Mouse (Mus musculus) embryonic fibroblast, embryonic 13.5 days (primary cell): ENCODE results near the gene Ccdc188. TPM values are rescaled to one million over a fixed set of nuclear protein-coding genes. Genes with fewer than 3 reads are reported as not detected.
"Not testable (repeated sequence)": the region's sequence is repeated elsewhere in the genome, so short reads cannot be mapped to it uniquely, and the experiment has no call there.

Source experiments
- H3K27ac ChIP-seq: 2 replicates; pipeline ENCODE4 v1.5.1; 2012; ENCODE audit warnings: low read length, control low read depth, inconsistent platforms; ENCODE audit not compliant: insufficient read depth
- H3K4me1 ChIP-seq: 2 replicates; pipeline ENCODE4 v1.6.1; 2011; ENCODE audit warnings: low read length; ENCODE audit not compliant: control insufficient read depth, insufficient read depth
- H3K4me3 ChIP-seq: 2 replicates; pipeline ENCODE4 v1.5.1; 2011; ENCODE audit warnings: mild to moderate bottlenecking, control low read depth, low read length; ENCODE audit not compliant: insufficient read depth
- CTCF ChIP-seq: IDR thresholded peaks from 2 replicates; pipeline ENCODE4 v1.5.1; 2011; ENCODE audit warnings: mild to moderate bottlenecking, control low read depth, low read length, moderate library complexity, borderline replicate concordance; ENCODE audit not compliant: insufficient read depth
- POLR2A ChIP-seq: IDR thresholded peaks from 2 replicates; pipeline ENCODE4 v1.6.1; 2011; ENCODE audit warnings: low read depth, mild to moderate bottlenecking, control low read depth, low read length, moderate library complexity
- polyA plus RNA-seq: library from polyadenylated mRNA; stranded (reverse); fragments of >200 nt; gene quantifications from 2 replicates; pipeline ENCODE4 v1.2.4, GENCODE M21; 2011; ENCODE audit warnings: low read depth; ENCODE audit not compliant: missing spikeins, insufficient read length

Ccdc188 gene
- polyA plus RNA-seq, 1 experiment = not detected

DNA sequence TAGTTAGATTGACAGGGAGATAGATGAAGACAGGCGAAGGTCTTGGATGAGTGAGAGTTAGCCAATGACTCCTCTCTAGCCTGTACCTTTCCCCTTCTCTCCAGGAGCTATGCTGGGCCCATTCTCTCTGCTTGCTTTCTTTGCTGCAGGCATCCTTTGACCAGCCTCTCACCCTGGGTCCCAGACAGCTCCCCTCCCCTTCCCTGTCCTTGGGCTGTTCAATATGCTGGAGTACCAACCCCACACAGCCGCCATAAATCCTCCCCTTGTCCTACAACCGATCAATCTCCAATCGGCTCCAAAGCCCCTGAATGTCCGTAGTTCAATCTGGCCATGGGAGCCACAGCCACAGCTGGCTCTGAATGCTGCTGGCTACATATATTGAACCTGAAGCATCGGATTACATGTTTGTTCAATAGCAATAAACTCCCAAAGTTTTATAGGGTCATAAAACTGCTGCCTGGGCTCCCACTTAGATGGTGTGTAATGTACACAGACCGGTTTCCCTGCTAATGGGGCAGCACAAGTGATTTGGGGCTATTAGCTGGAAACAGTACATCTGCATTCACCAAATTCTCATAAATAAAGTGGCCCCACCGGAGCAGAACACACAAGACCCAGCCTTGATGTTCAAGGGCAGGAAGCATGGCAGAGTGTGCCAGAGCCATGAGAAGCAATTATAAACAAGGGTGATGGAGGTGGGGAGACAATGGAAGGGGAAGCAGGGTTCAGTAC lies 31.8 kb upstream of the Ccdc188 start:
- Histone ChIP-seq H3K4me3 (no peak overlapping the region), H3K4me1 (peaks cover 4% of the 10 kb centered on the region), H3K27ac (no peak overlapping the region)
- TF ChIP-seq POLR2A (no peak), CTCF (no peak)

DNA sequence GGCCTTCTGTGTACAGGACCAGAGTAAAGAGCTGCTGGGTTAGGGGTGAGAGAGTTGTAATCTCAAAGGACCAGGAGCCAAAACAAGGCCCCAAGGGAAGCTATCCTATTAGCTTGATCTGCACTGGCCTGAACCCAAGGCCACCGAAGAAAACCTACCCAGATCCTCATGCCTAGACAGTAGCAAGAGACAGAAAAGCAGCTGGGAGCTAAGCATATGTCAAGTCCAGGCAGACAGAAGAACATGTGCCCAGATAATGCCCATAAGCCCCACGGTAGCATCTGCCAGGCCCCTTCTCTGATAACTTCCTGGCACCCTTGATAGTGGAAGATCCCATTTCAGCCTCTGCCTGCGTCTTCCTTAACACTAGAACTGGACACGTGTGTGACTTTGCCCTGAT lies 30.9 kb upstream of the Ccdc188 start:
- H3K4me1 ChIP-seq = peaks cover 4% of the 10 kb centered on the region
- H3K4me3 ChIP-seq = no peak overlapping the region
- H3K27ac ChIP-seq = no peak overlapping the region
- TF ChIP-seq POLR2A = no peak
- TF ChIP-seq CTCF = no peak

DNA sequence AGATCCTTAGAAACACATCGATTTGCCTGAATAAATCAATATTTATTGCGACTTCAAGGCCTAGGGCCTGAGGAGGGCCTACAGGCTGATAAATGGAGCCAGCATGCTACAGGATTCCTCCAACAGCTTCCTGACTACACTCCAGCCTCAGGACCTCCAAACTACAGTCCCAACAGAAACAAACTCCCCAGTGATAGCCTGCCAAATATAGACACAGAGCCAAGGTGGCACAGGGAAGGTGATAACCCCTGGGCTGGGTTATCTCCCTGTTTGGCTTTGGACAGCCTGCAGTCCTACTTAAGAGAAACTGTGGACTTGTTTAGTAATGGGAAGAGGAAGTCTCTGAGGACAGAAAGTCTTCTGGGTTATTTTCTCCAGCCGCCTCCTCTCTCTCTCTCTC lies 30.5 kb upstream of the Ccdc188 start:
- TF ChIP-seq CTCF (no peak), POLR2A (no peak)
- peaks cover 4% of the 10 kb centered on the region for H3K4me1 ChIP-seq
- H3K27ac ChIP-seq = no peak overlapping the region
- H3K4me3 ChIP-seq = no peak overlapping the region

DNA sequence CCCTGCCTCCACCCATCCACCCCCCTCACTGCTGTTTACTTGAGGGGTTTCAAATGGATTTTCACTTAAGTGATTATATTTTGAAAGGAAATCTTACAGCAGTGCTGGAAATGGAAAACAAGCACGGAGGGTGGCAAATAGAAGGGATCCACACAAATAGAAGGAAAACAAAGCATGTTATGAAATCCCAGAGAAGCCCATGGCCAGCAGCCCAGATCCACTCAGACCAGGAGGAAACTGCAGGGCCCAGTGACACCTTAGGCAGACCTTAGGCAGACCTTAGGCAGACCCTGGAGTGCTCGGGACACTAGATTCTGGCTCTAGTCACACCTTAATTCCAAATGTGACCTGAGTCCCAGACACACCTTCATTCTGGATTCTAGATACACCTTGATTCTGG lies 26.7 kb upstream of the Ccdc188 start:
- Histone ChIP-seq H3K27ac (no peak overlapping the region), H3K4me3 (no peak overlapping the region), H3K4me1 (0 out of 2 replicates have a peak, but pooled peaks cover 5% of the 10 kb centered on the region)
- no peak for TF ChIP-seq POLR2A
- TF ChIP-seq CTCF = no peak

DNA sequence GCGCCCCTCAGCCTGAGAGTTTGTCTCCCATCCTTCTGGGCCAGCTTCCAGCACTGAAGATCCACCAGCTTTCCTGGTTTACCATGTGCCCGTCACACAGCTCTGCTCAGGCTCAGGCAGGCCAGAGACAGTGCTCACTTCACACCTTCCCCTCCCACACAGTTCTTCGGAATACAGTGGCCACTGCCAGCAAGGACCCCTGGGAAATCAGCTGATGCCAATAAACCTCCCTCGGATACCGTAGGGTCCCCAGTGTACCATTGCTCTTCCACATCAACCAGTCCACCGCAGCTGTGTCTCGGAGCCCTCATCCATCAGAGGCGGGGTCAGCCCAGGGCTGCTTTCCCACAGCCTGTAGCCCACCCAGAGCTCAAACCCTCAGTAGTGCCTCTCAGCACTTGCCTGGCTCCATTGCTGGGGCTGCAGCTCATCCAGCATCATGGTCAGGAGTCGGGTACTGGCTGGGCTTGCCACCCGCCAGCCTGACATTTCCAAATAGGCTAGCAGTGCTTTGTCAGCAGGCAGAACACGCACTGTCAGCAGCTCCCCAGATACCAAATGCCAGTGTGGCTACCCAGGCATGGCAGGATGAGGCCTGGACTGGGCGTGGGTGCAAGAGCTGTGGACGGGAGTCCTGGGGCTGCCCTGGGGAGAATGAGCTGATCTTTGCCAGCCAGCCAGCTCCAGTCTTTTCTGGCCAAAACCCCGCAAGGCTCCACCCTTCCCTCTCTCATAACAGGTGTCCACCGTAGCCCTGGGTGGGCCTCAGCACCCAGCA lies 23.3 kb upstream of the Ccdc188 start:
- Histone ChIP-seq H3K4me3 (no peak overlapping the region), H3K4me1 (0 out of 2 replicates have a peak, but pooled peaks cover 5% of the 10 kb centered on the region), H3K27ac (no peak overlapping the region)
- TF ChIP-seq POLR2A = no peak
- no peak for TF ChIP-seq CTCF

DNA sequence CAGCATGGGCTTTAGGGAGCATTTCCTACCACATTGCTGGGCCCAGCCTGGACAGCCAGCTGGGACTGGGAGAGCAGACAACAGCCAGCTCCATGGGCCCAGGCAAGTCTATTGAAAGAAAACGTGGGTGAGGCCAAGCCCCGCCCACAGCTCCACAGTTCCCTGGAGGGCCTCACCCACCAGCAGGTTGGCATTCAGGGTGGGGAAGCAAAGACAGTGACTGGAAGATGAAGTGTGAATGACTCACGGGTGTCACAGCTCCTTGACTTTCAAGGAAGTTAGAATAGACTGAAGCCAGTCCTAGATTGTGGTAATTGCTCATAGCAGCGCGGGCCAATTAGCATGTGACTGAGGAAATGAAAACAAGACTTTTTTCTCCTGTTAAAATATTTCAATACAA lies 22.6 kb upstream of the Ccdc188 start:
- Histone ChIP-seq H3K4me3 (no peak overlapping the region), H3K27ac (no peak overlapping the region), H3K4me1 (0 out of 2 replicates have a peak, but pooled peaks cover 5% of the 10 kb centered on the region)
- TF ChIP-seq POLR2A (no peak), CTCF (no peak)

DNA sequence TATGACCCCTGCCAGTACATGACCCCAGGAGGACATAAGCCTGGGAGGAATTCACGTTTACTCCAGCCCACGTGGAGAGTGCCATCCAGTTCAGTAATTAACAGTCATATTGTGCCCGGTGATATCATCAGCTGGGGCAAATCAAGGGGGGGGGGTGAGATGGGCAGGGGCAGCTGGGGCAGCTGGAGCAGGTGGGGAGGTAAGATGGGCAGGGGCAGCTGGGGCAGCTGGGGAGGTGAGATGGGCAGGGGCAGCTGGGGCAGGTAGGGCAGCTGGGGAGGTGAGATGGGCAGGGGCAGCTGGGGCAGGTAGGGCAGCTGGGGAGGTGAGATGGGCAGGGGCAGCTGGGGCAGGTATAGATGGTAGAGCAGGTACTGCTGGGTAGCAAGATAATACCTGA lies 22.1 kb upstream of the Ccdc188 start:
- H3K4me3 ChIP-seq, H3K4me1 ChIP-seq, H3K27ac ChIP-seq: not testable (repeated sequence)

DNA sequence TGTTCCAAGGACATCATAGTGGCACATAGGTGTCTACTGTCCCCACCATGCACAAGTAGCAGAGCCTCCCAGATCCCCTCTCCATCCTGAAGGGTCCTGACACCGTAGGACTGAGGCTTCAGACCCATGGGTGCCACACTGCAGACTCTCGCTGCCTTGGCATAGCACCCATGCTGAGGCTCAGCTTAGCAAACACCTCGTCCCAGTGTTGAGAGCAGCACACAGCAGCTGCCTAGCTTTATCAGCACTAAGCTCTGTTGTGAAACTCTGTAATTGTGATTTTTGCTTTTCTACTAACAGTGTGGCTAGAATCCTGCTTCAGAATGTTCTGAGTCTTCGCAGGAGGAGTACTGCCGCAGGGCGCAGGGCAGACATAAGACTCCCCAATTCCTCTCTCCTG lies 19.8 kb upstream of the Ccdc188 start:
- Histone ChIP-seq H3K4me1 (0 out of 2 replicates have a peak, but pooled peaks cover 5% of the 10 kb centered on the region), H3K4me3 (no peak overlapping the region), H3K27ac (no peak overlapping the region)
- TF ChIP-seq POLR2A = no peak
- TF ChIP-seq CTCF = no peak

DNA sequence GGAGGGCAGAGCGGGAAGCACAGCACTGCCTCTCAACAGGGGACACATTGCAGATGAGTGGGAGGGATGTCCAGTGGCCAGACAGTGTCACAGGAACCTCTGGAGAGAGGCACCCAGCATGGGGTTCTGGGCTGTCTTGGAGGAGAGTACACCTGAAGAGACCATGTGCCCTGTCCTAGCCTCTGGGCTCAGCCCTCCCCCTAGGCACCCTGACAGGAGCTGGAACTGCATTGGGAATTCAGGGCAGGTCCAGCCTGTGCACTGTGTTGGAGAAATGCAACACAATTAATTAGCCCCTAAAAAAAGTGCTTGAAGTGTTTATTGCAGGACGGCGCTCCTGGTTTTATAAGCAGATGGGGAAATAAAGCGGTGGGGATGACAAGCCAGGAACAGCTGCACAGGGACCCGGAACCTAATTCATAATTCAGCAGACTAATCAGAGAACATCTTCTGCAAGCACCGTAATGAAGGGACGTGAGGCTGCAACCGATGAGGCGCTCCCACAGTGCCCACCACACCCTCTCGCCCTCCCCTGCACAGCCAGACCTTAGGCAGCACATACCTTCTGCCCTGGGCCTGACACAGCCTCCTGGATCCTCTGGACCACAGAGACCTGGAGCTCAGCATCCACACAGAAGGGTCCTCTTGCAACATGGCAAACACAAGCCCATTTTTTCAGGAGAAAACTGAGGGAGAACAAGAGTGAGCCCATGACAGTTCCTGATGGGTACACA lies 19.1 kb upstream of the Ccdc188 start:
- no peak overlapping the region for H3K4me3 ChIP-seq
- H3K4me1 ChIP-seq = 0 out of 2 replicates have a peak, but pooled peaks cover 5% of the 10 kb centered on the region
- TF ChIP-seq POLR2A (no peak), CTCF (no peak)
- no peak overlapping the region for H3K27ac ChIP-seq

DNA sequence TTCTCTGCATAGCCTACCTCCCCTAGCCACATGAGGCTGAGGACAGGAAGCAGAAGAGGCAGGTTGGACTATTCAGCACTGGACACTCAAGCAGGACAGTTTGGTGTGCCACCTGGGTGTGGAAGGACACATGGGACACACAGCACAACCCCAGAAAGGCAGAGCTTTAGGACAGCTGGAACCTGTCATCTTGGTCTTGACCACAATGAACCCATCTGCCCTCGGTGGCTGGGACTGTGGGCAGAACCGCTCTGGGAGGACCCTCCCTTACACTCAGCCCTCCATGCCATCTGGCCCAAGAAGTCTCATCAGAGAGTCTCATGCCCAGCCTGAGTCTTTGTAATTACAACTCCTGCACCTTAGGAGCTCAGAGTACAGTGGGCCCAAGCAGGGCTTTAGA lies 17.6 kb upstream of the Ccdc188 start:
- no peak overlapping the region for H3K4me3 ChIP-seq
- TF ChIP-seq POLR2A (no peak), CTCF (no peak)
- no peak overlapping the region for H3K27ac ChIP-seq
- H3K4me1 ChIP-seq = no peaks in the 10 kb centered on the region
